Mouse (Mus musculus): Measurements from ENCODE around the gene Usp39.

DNA sequence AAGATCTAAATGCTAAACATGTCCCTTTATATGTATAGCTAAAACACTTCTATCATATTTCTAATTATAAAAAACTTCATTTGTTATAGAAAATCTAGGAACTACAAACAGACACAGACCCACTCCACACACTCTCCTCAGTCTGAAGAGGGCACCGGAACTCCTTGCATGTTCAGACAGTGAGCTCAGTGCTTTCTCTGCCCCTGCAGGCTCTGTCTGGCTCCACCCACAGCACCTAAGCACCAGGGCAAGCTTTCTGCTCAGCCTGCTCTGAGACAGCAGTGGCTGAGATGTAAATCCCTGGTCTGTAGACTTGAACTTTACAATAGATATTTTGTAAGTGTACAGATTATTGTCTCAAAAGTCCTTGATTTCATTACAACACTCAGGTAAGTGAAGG is 28.9 kb downstream of the Usp39 start:
- no peak for TF ChIP-seq CTCF (IDR thresholded peaks at IDR 0.05; ENCODE audit: insufficient read depth, low read depth, low read length)
- no peak for TF ChIP-seq POLR2A (IDR thresholded peaks at IDR 0.05; ENCODE audit: insufficient read depth, low read depth, low read length)

Data from olfactory bulb, adult 2 months (tissue).